Mouse (Mus musculus): ENCODE data around the gene Olfr960. TPM values are rescaled to one million over a fixed set of nuclear protein-coding genes. Genes with fewer than 3 reads are reported as not detected.

Olfr960 gene
- not detected for total RNA-seq (2021)
- long read RNA-seq, experiment 1: 0 reads
- long read RNA-seq, experiment 2: 0 reads

DNA sequence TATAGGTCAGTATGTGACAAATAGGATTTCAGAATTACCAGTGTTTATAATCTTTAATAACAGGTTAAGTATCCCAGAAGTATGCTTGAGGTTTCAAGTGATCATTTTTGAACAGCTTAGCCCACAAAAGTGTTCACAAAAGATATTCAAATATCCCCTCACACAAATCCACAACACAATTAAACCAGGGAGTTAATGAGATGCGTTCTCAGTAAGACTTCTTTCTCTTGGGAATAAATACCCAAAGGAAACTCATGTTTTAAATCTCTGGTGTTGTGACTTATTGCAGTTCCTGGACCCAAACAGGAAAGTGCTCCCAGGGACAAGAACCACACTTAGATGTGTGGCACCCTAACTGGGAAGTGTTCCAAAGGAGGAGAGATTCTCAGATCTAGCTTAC, at the start of gene Olfr960:
TSS of gene Olfr960 (plus strand) at position 301 of the 400 bp plus-strand sequence.
- no peak for DNase-seq (ENCODE audit: low spot score in 2 of 2)

- no peak for DNase-seq (ENCODE audit: low spot score in 2 of 2)
Measured at GRCm38 (mm10) chr9:39575469-39575868, 45.7 kb upstream of the Olfr960 start, which contains the start of gene Olfr959. TSS of gene Olfr959 (minus strand) at chr9:39575569.

DNA sequence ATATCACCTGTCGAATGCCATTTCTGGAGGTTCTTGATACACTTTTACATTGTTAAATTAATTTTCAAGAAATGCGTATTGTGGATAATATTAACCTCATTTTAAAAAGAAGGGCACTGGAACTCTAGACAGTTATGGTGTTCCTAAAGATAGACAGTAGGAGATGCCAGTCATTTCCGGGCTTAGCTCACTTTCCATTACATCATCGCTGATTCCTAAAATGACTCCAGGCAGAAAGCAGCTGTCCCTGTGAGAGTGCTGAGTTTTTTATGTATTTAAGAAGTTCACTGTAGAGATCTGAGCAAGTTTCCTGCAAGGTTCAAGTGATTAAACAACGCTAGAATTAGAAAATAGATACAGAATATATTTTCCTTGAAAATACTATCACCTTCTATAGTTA, 44.1 kb upstream of the Olfr960 start:
- DNase-seq (ENCODE audit: low spot score in 2 of 2): no peak

DNA sequence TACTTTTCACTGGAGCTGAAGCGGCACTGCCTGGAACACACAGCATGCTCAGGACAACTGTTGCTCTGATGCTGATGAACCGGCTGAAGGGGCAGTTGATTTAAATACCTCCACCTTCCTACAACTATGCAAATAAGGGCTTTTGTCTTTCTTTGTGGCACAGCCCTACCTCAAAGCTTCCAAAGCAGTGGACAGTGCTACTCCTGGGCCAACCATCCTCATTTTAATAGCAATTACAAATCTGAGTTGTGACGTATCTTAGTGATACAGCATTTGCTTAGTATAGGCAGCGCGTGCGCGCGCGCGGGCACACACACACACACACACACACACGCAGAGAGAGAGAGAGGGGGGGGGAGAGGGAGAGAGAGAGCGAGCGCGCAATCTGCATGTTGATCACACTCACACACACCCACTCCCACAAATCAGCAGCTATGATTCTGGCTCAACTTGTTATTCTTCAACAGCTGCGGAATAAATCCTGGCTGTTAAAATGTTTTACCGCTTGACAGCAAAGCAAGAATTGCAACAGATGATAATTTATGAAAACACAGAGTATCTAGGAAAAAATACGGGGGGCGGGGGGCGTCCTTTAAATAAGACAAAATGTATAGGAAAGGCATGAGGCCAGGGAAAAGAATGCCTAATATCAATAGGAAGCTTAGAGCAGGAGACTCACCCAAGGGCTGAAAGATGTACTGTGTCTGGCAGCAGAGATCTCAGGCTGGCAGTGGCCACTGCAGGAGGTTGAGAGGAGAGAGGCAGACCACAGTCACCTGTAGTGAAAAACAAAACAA, 18.4 kb upstream of the Olfr960 start:
- DNase-seq (ENCODE audit: low spot score in 2 of 2): no peak

DNA sequence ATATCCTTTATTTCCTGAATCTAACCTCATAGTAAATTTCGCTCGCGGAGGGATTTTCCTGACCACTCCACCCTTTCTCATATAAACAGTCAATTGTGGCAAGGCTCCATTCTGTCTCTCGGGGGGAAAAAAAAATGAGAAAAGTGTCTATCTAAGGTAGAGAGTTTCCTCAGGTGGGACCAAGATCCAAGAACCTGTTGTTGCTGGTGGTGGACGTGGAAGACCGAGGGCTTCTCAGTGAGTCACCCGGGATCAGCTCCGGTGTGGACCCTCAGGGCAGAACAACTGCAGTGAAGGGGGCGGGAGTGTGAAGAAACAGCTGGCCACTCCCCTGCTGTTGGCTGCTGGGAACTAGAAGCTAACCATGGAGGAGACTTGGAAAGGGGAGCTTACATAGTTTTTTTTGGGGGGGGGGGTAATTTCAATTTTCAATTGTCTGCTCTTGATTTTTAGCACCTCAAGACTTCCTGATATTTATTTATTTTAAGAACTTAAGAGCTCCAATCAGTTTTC, 17.8 kb upstream of the Olfr960 start:
- no peak for DNase-seq (ENCODE audit: low spot score in 2 of 2)

- DNase-seq (ENCODE audit: low spot score in 2 of 2): no peak
Measured at GRCm38 (mm10) chr9:39603999-39604453, 17.1 kb upstream of the Olfr960 start, which contains the start of gene AW551984. TSS of gene AW551984 (minus strand) at chr9:39604403.

DNA sequence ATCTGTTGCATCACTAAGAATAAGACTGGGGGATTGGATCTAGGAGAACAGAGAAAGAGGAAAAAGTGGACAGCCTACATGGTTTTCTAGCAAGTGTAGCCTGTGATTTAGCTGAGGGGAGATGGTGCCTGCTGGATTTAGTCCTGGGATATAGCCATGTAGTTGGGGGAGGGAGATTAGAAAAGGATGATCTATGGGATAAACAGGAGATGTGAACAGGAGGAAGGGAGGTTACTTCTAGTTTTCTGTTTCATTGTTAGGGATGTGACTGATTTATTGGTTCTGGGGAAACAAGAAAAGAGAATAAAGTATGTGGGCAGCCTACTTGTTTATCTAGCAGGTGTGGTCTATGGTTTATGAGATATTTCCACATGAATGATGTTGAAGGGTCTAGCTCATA, 12.7 kb upstream of the Olfr960 start:
- DNase-seq (ENCODE audit: low spot score in 2 of 2): no peak

- DNase-seq (ENCODE audit: low spot score in 2 of 2): no peak
Measured at GRCm38 (mm10) chr9:39610355-39610754, 10.8 kb upstream of the Olfr960 start, which contains the start of gene Olfr148. TSS of gene Olfr148 (plus strand) at chr9:39610655.

- DNase-seq (ENCODE audit: low spot score in 2 of 2): no peak
Measured at GRCm38 (mm10) chr9:39611953-39612352, 9.2 kb upstream of the Olfr960 start.

- DNase-seq (ENCODE audit: low spot score in 2 of 2): no peak
Measured at GRCm38 (mm10) chr9:39623783-39624182, 2.6 kb downstream of the Olfr960 start.

- no peak for DNase-seq (ENCODE audit: low spot score in 2 of 2)
Measured at GRCm38 (mm10) chr9:39624711-39625110, 3.5 kb downstream of the Olfr960 start.

- DNase-seq (ENCODE audit: low spot score in 2 of 2): no peak
Measured at GRCm38 (mm10) chr9:39629069-39629468, 7.9 kb downstream of the Olfr960 start.

DNA sequence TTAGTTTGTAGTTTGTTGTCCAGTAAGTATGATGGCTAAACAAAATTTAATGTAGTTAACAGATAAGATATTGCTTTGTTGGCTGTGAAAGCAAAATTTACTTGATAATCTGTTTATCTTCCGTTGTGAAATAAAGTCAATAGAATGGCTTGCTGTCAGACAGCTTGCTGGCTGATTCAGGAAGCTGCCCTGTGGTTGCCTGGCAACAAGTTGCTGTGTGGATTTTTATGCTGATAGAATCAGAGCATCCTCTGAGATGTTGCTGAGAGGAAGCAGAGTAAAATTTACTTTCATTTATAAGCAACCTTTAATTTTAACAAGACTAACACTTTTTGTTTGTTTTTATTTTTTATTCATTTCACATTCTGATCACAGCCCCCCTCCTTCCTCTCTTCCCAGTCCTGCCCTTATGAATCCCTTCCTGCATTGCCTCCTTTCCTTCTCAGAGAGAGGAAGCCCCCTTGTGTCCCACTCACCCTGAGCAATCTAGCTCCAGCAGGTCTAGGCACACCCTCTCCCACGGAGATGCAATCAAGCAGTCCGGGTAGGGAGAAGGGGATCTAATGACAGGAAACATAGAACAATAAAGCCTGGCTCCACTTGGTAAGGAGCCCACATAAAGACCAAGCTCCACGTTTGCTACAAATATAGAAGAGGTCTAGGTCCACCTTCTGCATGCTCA, 12.9 kb downstream of the Olfr960 start:
- DNase-seq (ENCODE audit: low spot score in 2 of 2): no peak

DNA sequence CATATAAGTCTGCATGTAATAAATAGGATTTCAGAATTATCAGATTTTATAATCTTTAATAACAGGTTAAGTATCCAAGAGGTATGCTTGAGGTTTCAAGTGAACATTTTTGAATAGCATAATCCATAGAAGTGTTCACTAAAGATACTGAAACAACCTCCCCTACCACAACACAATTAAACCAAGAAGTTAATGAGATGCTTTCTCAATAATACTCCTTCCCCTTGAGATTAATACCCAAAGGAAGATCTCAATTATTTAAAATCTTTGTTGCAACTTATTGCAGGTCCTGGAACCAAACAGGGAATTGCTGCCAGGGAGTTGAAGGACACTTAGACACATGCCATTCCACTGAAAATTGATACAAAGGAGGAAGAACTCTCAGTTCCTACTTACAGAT, 23.6 kb downstream of the Olfr960 start, which contains the start of gene Olfr961:
TSS of gene Olfr961 (plus strand) at position 301 of the 400 bp plus-strand sequence.
- DNase-seq (ENCODE audit: low spot score in 2 of 2): no peak

DNA sequence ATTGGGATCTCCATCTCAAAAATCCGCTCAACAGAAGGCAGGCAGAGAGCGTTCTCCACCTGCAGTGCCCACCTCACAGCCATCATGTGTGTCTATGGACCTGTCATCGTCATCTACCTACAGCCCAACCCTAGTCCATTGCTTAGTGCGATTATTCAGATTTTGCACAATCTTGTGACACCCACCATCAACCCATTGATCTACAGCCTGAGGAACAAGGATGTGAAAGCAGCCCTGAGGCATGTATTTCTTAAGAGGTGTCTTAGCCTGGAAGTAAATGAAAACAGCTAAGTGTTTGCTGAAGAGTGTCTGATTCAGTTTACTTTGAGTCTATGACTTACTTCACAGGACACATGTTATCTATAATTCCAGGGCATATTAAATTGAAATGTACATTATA, 26.2 kb downstream of the Olfr960 start:
- no peak for DNase-seq (ENCODE audit: low spot score in 2 of 2)

GRCm38 (mm10) chr9:39654756-39655396, 33.7 kb downstream of the Olfr960 start:
- DNase-seq (ENCODE audit: low spot score in 2 of 2): no peak

GRCm38 (mm10) chr9:39666905-39667304, 45.7 kb downstream of the Olfr960 start, which contains the start of gene Olfr963:
TSS of gene Olfr963 (plus strand) at chr9:39667205.
- no peak for DNase-seq (ENCODE audit: low spot score in 2 of 2)

GRCm38 (mm10) chr9:39669723-39670122, 48.5 kb downstream of the Olfr960 start:
- no peak for DNase-seq (ENCODE audit: low spot score in 2 of 2)
